Mouse (Mus musculus): ENCODE measurements around the gene Atp8a2. TPM values are rescaled to one million over a fixed set of nuclear protein-coding genes. Genes with fewer than 3 reads are reported as not detected.
"Not testable (repeated sequence)": the region's sequence is repeated elsewhere in the genome, so short reads cannot be mapped to it uniquely, and the experiment has no call there.

Gene Atp8a2
- polyA plus RNA-seq, 1 experiment from 2014 or later: 47.2 TPM

GRCm38 (mm10) chr14:59730043-59730390, 467.0 kb downstream of the Atp8a2 start:
- Histone ChIP-seq H3K4me2 (ENCODE audit: low read length) (no peak overlapping the region), H3K9ac (replicated peaks; ENCODE audit: low read depth, low read length) (no peak overlapping the region), H3K4me1 (replicated peaks; ENCODE audit: control insufficient read depth, insufficient read depth, low read length) (no peaks in the 10 kb centered on the region), H3K36me3 (ENCODE audit: control insufficient read depth, insufficient read depth) (no peaks in the 10 kb centered on the region), H3K9me3 (ENCODE audit: control insufficient read depth, low read length) (no peaks in the 10 kb centered on the region), H3K27ac (ENCODE audit: low read length) (no peak overlapping the region), H3K4me3 (replicated peaks; ENCODE audit: low read length) (no peak overlapping the region), H3K27me3 (replicated peaks; ENCODE audit: control insufficient read depth, insufficient read depth, low read length) (no peaks in the 10 kb centered on the region)
- WGBS: 64% methylated on average over 3 of the region's 3 CpGs
- no peak for ATAC-seq

- Histone ChIP-seq H3K4me1 (replicated peaks; ENCODE audit: control insufficient read depth, insufficient read depth, low read length) (no peaks in the 10 kb centered on the region), H3K36me3 (ENCODE audit: control insufficient read depth, insufficient read depth) (no peaks in the 10 kb centered on the region), H3K9ac (replicated peaks; ENCODE audit: low read depth, low read length) (no peak overlapping the region), H3K9me3 (ENCODE audit: control insufficient read depth, low read length) (no peaks in the 10 kb centered on the region), H3K4me3 (replicated peaks; ENCODE audit: low read length) (no peak overlapping the region), H3K27ac (ENCODE audit: low read length) (no peak overlapping the region), H3K27me3 (replicated peaks; ENCODE audit: control insufficient read depth, insufficient read depth, low read length) (no peaks in the 10 kb centered on the region), H3K4me2 (ENCODE audit: low read length) (no peak overlapping the region)
- ATAC-seq: no peak; the same call in 1 of the 2 replicates
- WGBS: 79% methylated on average over 3 of the region's 3 CpGs
Measured at GRCm38 (mm10) chr14:59729298-59730042, 467.5 kb downstream of the Atp8a2 start.

GRCm38 (mm10) chr14:59727016-59727415, 470.0 kb downstream of the Atp8a2 start:
- ATAC-seq: no peak
- Histone ChIP-seq H3K27me3 (replicated peaks; ENCODE audit: control insufficient read depth, insufficient read depth, low read length) (no peaks in the 10 kb centered on the region), H3K36me3 (ENCODE audit: control insufficient read depth, insufficient read depth) (no peaks in the 10 kb centered on the region), H3K27ac (ENCODE audit: low read length) (no peak overlapping the region), H3K4me3 (replicated peaks; ENCODE audit: low read length) (no peak overlapping the region), H3K9me3 (ENCODE audit: control insufficient read depth, low read length) (no peaks in the 10 kb centered on the region), H3K4me2 (ENCODE audit: low read length) (no peak overlapping the region), H3K9ac (replicated peaks; ENCODE audit: low read depth, low read length) (no peak overlapping the region), H3K4me1 (replicated peaks; ENCODE audit: control insufficient read depth, insufficient read depth, low read length) (peaks cover 1% of the 10 kb centered on the region)
- WGBS: 94% methylated on average over 4 of the region's 4 CpGs

GRCm38 (mm10) chr14:59723163-59723562, 473.8 kb downstream of the Atp8a2 start:
- Histone ChIP-seq H3K36me3 (ENCODE audit: control insufficient read depth, insufficient read depth) (no peaks in the 10 kb centered on the region), H3K4me2 (ENCODE audit: low read length) (no peak overlapping the region), H3K9ac (replicated peaks; ENCODE audit: low read depth, low read length) (no peak overlapping the region), H3K4me3 (replicated peaks; ENCODE audit: low read length) (no peak overlapping the region), H3K9me3 (ENCODE audit: control insufficient read depth, low read length) (no peaks in the 10 kb centered on the region), H3K4me1 (replicated peaks; ENCODE audit: control insufficient read depth, insufficient read depth, low read length) (peaks cover 9% of the 10 kb centered on the region), H3K27ac (ENCODE audit: low read length) (no peak overlapping the region), H3K27me3 (replicated peaks; ENCODE audit: control insufficient read depth, insufficient read depth, low read length) (no peaks in the 10 kb centered on the region)
- 70% methylated on average over 2 of the region's 2 CpGs for WGBS
- peak; percentile 53; the same call in 1 of the 2 replicates for ATAC-seq

GRCm38 (mm10) chr14:59721957-59722356, 475.0 kb downstream of the Atp8a2 start:
- no peak overlapping the region for H3K4me2 ChIP-seq (ENCODE audit: low read length)
- whole genome bisulfite sequencing: 70% methylated on average over 4 of the region's 4 CpGs
- no peaks in the 10 kb centered on the region for H3K36me3 ChIP-seq (ENCODE audit: control insufficient read depth, insufficient read depth)
- H3K27me3 ChIP-seq (replicated peaks; ENCODE audit: control insufficient read depth, insufficient read depth, low read length): no peaks in the 10 kb centered on the region
- H3K9me3 ChIP-seq (ENCODE audit: control insufficient read depth, low read length): no peaks in the 10 kb centered on the region
- peak; percentile 27; the same call in 1 of the 2 replicates for ATAC-seq
- H3K9ac ChIP-seq (replicated peaks; ENCODE audit: low read depth, low read length): no peak overlapping the region
- no peak overlapping the region for H3K27ac ChIP-seq (ENCODE audit: low read length)
- no peak overlapping the region for H3K4me3 ChIP-seq (replicated peaks; ENCODE audit: low read length)
- peaks cover 9% of the 10 kb centered on the region for H3K4me1 ChIP-seq (replicated peaks; ENCODE audit: control insufficient read depth, insufficient read depth, low read length)

GRCm38 (mm10) chr14:59721356-59721755, 475.6 kb downstream of the Atp8a2 start:
- H3K4me3 ChIP-seq (replicated peaks; ENCODE audit: low read length): no peak overlapping the region
- no peak overlapping the region for H3K4me2 ChIP-seq (ENCODE audit: low read length)
- WGBS: 71% methylated on average over 3 of the region's 3 CpGs
- no peaks in the 10 kb centered on the region for H3K27me3 ChIP-seq (replicated peaks; ENCODE audit: control insufficient read depth, insufficient read depth, low read length)
- peaks cover 12% of the 10 kb centered on the region for H3K4me1 ChIP-seq (replicated peaks; ENCODE audit: control insufficient read depth, insufficient read depth, low read length)
- H3K9me3 ChIP-seq (ENCODE audit: control insufficient read depth, low read length): no peaks in the 10 kb centered on the region
- H3K36me3 ChIP-seq (ENCODE audit: control insufficient read depth, insufficient read depth): no peaks in the 10 kb centered on the region
- no peak overlapping the region for H3K9ac ChIP-seq (replicated peaks; ENCODE audit: low read depth, low read length)
- ATAC-seq: peak; percentile 55; the same call in 1 of the 2 replicates
- no peak overlapping the region for H3K27ac ChIP-seq (ENCODE audit: low read length)

DNA sequence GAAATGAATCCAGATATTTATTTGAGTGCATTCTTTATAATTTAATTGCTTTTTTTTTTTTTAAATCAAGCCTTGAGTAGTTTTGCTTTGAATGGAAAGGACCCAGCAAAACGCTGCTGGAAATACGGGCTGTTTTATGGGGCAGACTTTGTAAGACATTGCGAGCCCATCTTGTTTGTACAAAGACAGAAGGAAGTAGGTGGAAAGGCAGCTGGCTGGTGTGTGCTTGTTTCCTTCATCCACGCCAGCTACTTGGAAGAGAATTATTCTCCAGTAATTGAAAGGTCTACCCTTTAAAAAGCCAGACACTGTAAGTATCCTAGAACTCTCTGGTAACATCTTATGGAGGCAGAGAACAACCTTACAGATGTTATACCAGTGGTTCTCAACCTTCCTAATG, 476.6 kb downstream of the Atp8a2 start:
- no peak for ATAC-seq
- H3K4me1 ChIP-seq (replicated peaks; ENCODE audit: control insufficient read depth, insufficient read depth, low read length): peaks cover 22% of the 10 kb centered on the region
- H3K4me3 ChIP-seq (replicated peaks; ENCODE audit: low read length): no peak overlapping the region
- H3K27me3 ChIP-seq (replicated peaks; ENCODE audit: control insufficient read depth, insufficient read depth, low read length): no peaks in the 10 kb centered on the region
- H3K36me3 ChIP-seq (ENCODE audit: control insufficient read depth, insufficient read depth): no peaks in the 10 kb centered on the region
- H3K4me2 ChIP-seq (ENCODE audit: low read length): no peak overlapping the region
- 80% methylated on average over 4 of the region's 4 CpGs for WGBS
- H3K27ac ChIP-seq (ENCODE audit: low read length): no peak overlapping the region
- H3K9ac ChIP-seq (replicated peaks; ENCODE audit: low read depth, low read length): no peak overlapping the region
- no peaks in the 10 kb centered on the region for H3K9me3 ChIP-seq (ENCODE audit: control insufficient read depth, low read length)

DNA sequence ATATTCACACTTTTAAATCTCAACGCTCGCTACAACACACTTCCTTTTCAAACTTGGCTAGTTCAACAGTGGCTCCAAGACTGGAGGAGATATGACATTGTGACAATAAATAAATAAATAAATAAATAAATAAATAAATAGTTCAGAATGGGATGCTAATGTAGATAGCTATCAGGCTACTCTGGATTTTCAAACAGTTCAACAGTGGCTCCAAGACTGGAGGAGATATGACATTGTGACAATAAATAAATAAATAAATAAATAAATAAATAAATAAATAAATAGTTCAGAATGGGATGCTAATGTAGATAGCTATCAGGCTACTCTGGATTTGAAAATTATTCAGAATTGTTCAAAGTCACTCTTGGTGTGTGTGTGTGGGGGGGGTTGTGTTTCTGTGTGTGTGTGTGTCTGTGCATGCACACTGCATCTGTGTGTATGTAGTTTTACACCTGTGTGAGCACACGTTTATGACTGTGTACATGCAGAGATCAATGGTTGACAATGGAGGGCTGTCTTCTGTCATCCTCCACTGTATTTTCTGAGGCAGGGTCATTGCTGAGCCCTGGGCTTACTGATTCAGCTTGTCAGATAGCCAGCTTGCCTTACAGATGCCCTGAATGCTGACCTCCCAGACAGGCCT, 480.4 kb downstream of the Atp8a2 start:
- WGBS: 31% methylated on average over 3 of the region's 3 CpGs
- H3K27ac ChIP-seq (ENCODE audit: low read length); H3K36me3 ChIP-seq (ENCODE audit: control insufficient read depth, insufficient read depth); H3K27me3 ChIP-seq (replicated peaks; ENCODE audit: control insufficient read depth, insufficient read depth, low read length); H3K9me3 ChIP-seq (ENCODE audit: control insufficient read depth, low read length); ATAC-seq; H3K4me3 ChIP-seq (replicated peaks; ENCODE audit: low read length); H3K9ac ChIP-seq (replicated peaks; ENCODE audit: low read depth, low read length): not testable (repeated sequence)
- H3K4me1 ChIP-seq (replicated peaks; ENCODE audit: control insufficient read depth, insufficient read depth, low read length): peaks cover 22% of the 10 kb centered on the region
- peak overlapping the region; percentile 31; the same call in 1 of the 2 replicates for H3K4me2 ChIP-seq (ENCODE audit: low read length)

DNA sequence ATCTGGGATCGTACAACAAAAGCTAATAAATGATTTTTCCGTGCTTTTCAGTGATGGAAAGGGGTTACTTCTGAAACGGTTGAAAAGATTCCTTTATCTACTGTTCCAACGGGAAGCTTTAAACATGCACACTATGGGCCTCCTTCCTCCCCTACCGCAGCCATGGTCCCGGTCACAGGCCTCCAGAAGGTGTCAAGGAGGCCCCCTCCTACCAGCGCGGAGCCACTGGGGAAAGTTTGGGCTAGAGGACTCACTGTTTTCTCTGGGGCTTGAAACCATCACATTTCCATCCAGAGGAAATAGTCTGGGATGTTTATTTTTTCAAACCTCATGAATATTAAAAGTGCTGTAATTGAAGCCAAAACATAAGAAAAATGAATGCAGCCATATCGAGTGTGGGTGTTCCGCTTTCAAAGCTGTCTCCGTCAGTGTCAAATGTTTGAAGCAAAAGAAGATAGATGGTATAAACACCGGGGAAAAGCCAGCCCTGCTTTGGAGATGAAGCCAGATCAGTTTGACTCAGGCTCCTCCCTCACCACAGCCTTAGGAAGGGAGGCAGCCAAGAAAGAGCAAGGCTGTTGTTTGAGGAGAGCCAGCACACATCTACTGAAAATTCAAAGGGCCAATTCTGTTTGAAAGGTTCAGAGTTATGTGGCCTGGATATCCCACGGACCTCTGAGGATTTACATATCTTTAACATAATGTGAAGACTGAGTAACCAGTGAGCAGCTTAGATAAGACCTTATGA, 481.1 kb downstream of the Atp8a2 start:
- H3K9me3 ChIP-seq (ENCODE audit: control insufficient read depth, low read length): no peaks in the 10 kb centered on the region
- no peaks in the 10 kb centered on the region for H3K36me3 ChIP-seq (ENCODE audit: control insufficient read depth, insufficient read depth)
- ATAC-seq: peak; percentile 93
- peak overlapping the region; percentile 77 for H3K27ac ChIP-seq (ENCODE audit: low read length)
- peak overlapping the region; percentile 12; the same call in 1 of the 2 replicates for H3K9ac ChIP-seq (replicated peaks; ENCODE audit: low read depth, low read length)
- H3K4me2 ChIP-seq (ENCODE audit: low read length): peak overlapping the region; percentile 31
- H3K4me3 ChIP-seq (replicated peaks; ENCODE audit: low read length): no peak overlapping the region
- no peaks in the 10 kb centered on the region for H3K27me3 ChIP-seq (replicated peaks; ENCODE audit: control insufficient read depth, insufficient read depth, low read length)
- peaks cover 18% of the 10 kb centered on the region for H3K4me1 ChIP-seq (replicated peaks; ENCODE audit: control insufficient read depth, insufficient read depth, low read length)
- WGBS: 23% methylated on average over 13 of the region's 13 CpGs

Measured in forebrain, embryonic 16.5 days (tissue).